Mouse (Mus musculus) embryonic facial prominence, embryonic 15.5 days (tissue): ENCODE results near the gene St6galnac6. TPM values are rescaled to one million over a fixed set of nuclear protein-coding genes. Genes with fewer than 3 reads are reported as not detected.

Experiments
- ATAC-seq: fragments of 200-750 bp; cut with Nextera tagmentation; 2 replicates; pipeline ENCODE4 v1.8.0; 2017; ENCODE audit warnings: low read depth, moderate TSS enrichment; ENCODE audit not compliant: insufficient number of reproducible peaks, low FRiP score, low TSS enrichment
- H3K27ac ChIP-seq: fragments of 300-500 bp; sonication (generic); replicated peaks from 2 replicates; pipeline ENCODE4 v1.5.1; 2015; ENCODE audit warnings: mild to moderate bottlenecking, inconsistent platforms
- H3K27me3 ChIP-seq: fragments of 300-500 bp; sonication (generic); 2 replicates; pipeline ENCODE4 v1.6.1; 2015; ENCODE audit warnings: inconsistent platforms
- H3K36me3 ChIP-seq: fragments of 300-500 bp; sonication (generic); 2 replicates; pipeline ENCODE4 v1.6.1; 2015; ENCODE audit warnings: mild to moderate bottlenecking, inconsistent platforms
- H3K4me1 ChIP-seq: fragments of 300-500 bp; sonication (generic); 2 replicates; pipeline ENCODE4 v1.6.1; 2015; ENCODE audit warnings: inconsistent platforms
- H3K4me2 ChIP-seq: fragments of 300-500 bp; sonication (generic); replicated peaks from 2 replicates; pipeline ENCODE4 v1.6.1; 2015; ENCODE audit warnings: mild to moderate bottlenecking, inconsistent platforms
- H3K4me3 ChIP-seq: fragments of 300-500 bp; sonication (generic); replicated peaks from 2 replicates; pipeline ENCODE4 v1.5.1; 2015; ENCODE audit warnings: mild to moderate bottlenecking, inconsistent platforms
- H3K9ac ChIP-seq: fragments of 300-500 bp; sonication (generic); 2 replicates; pipeline ENCODE4 v1.6.1; 2015; ENCODE audit warnings: inconsistent platforms
- H3K9me3 ChIP-seq: fragments of 300-500 bp; sonication (generic); replicated peaks from 2 replicates; pipeline ENCODE4 v1.6.1; 2016; ENCODE audit warnings: inconsistent platforms
- WGBS: fragments of 180-500 bp; shearing (Covaris S2); methylation state at CpG from one replicate; pipeline ENCODE4 v1.1.7; 2015; 5-methylcytosine and 5-hydroxymethylcytosine counted together
- polyA plus RNA-seq: library from polyadenylated mRNA; unstranded; fragments of >200 nt; fragmentation: Nextera tagmentation; extraction: Ambion mirVana; gene quantifications from 2 replicates; pipeline ENCODE4 v1.2.1, GENCODE M21; 2015

Gene St6galnac6
- 26.9 and 27.7 TPM in 2 replicates for polyA plus RNA-seq

- ATAC-seq: no peak
- Histone ChIP-seq H3K9ac (no peak within 1 kb of the TSS), H3K9me3 (no peaks in the 10 kb centered on the region), H3K4me2 (no peak within 1 kb of the TSS), H3K4me3 (no peak within 1 kb of the TSS), H3K27me3 (no peaks in the 10 kb centered on the region), H3K4me1 (peaks cover 16% of the 10 kb centered on the region), H3K36me3 (peaks cover 23% of the 10 kb centered on the region), H3K27ac (no peak within 1 kb of the TSS)
- 93% methylated on average over 3 of the region's 3 CpGs for WGBS
Measured at GRCm38 (mm10) chr2:32599409-32599808, at the start of gene St6galnac6. St6galnac6 (plus strand) TSS chr2:32599709.

- Histone ChIP-seq H3K27me3 (no peaks in the 10 kb centered on the region), H3K9me3 (no peaks in the 10 kb centered on the region), H3K4me1 (peaks cover 70% of the 10 kb centered on the region), H3K4me3 (no peak overlapping the region), H3K27ac (peak overlapping the region; percentile 97), H3K36me3 (peaks cover 2% of the 10 kb centered on the region; the same call in 1 of the 2 replicates), H3K4me2 (peak overlapping the region; percentile 19; the same call in 1 of the 2 replicates), H3K9ac (no peak overlapping the region)
- ATAC-seq: peak; percentile 90
- WGBS: 21% methylated on average over 6 of the region's 6 CpGs
Measured at GRCm38 (mm10) chr2:32549764-32550163, 49.7 kb upstream of the St6galnac6 start.

GRCm38 (mm10) chr2:32551236-32551635 is 48.3 kb upstream of the St6galnac6 start:
- WGBS: 68% methylated on average over 5 of the region's 5 CpGs
- Histone ChIP-seq H3K27me3 (no peaks in the 10 kb centered on the region), H3K4me1 (peaks cover 77% of the 10 kb centered on the region), H3K4me2 (no peak overlapping the region), H3K4me3 (no peak overlapping the region), H3K9me3 (no peaks in the 10 kb centered on the region), H3K27ac (peak overlapping the region; percentile 97), H3K36me3 (no peaks in the 10 kb centered on the region), H3K9ac (no peak overlapping the region)
- ATAC-seq: no peak

GRCm38 (mm10) chr2:32553592-32554148 is 45.8 kb upstream of the St6galnac6 start:
- ATAC-seq: no peak
- Histone ChIP-seq H3K9me3 (no peaks in the 10 kb centered on the region), H3K4me1 (peaks cover 79% of the 10 kb centered on the region), H3K27me3 (no peaks in the 10 kb centered on the region), H3K9ac (no peak overlapping the region), H3K36me3 (no peaks in the 10 kb centered on the region; the same call in 1 of the 2 replicates), H3K27ac (no peak overlapping the region), H3K4me3 (no peak overlapping the region), H3K4me2 (no peak overlapping the region)
- WGBS: 80% methylated on average over 7 of the region's 7 CpGs

- Histone ChIP-seq H3K4me3 (no peak overlapping the region), H3K9me3 (no peaks in the 10 kb centered on the region), H3K4me2 (no peak overlapping the region), H3K4me1 (peaks cover 68% of the 10 kb centered on the region), H3K27ac (peak overlapping the region; percentile 71), H3K9ac (no peak overlapping the region), H3K36me3 (peaks cover 16% of the 10 kb centered on the region), H3K27me3 (no peaks in the 10 kb centered on the region)
- WGBS: 18% methylated on average over 4 of the region's 4 CpGs
- ATAC-seq: peak; percentile 44
Measured at GRCm38 (mm10) chr2:32555484-32555883, 44.0 kb upstream of the St6galnac6 start.

- 0 out of 2 replicates have a peak, but pooled peaks have one; percentile 17 for ATAC-seq
- H3K4me2 ChIP-seq: no peak overlapping the region
- H3K9ac ChIP-seq: no peak overlapping the region
- no peaks in the 10 kb centered on the region for H3K9me3 ChIP-seq
- peak overlapping the region; percentile 71 for H3K27ac ChIP-seq
- H3K36me3 ChIP-seq: peaks cover 17% of the 10 kb centered on the region
- H3K27me3 ChIP-seq: no peaks in the 10 kb centered on the region
- no peak overlapping the region for H3K4me3 ChIP-seq
- peaks cover 62% of the 10 kb centered on the region for H3K4me1 ChIP-seq
- WGBS: 60% methylated on average over 7 of the region's 7 CpGs
Measured at GRCm38 (mm10) chr2:32556019-32556418, 43.5 kb upstream of the St6galnac6 start.

- Histone ChIP-seq H3K4me1 (peaks cover 41% of the 10 kb centered on the region), H3K27ac (peak overlapping the region; percentile 11; the same call in 1 of the 2 replicates), H3K9ac (no peak overlapping the region), H3K36me3 (peaks cover 46% of the 10 kb centered on the region), H3K4me2 (no peak overlapping the region), H3K9me3 (no peaks in the 10 kb centered on the region), H3K27me3 (no peaks in the 10 kb centered on the region), H3K4me3 (no peak overlapping the region)
- ATAC-seq: no peak
- 27% methylated on average over 5 of the region's 5 CpGs for WGBS
Measured at GRCm38 (mm10) chr2:32559570-32559969, 39.9 kb upstream of the St6galnac6 start.

GRCm38 (mm10) chr2:32566536-32567063 is 32.9 kb upstream of the St6galnac6 start:
- no peak for ATAC-seq
- H3K27ac ChIP-seq: no peak overlapping the region
- 39% methylated on average over 4 of the region's 4 CpGs for WGBS

GRCm38 (mm10) chr2:32568149-32568548 is 31.4 kb upstream of the St6galnac6 start:
- WGBS: 72% methylated on average over 5 of the region's 5 CpGs
- ATAC-seq: no peak
- peaks cover 63% of the 10 kb centered on the region for H3K36me3 ChIP-seq
- no peak overlapping the region for H3K27ac ChIP-seq
- no peaks in the 10 kb centered on the region for H3K9me3 ChIP-seq
- H3K4me3 ChIP-seq: no peak overlapping the region
- peaks cover 12% of the 10 kb centered on the region for H3K4me1 ChIP-seq
- H3K27me3 ChIP-seq: no peaks in the 10 kb centered on the region
- H3K9ac ChIP-seq: no peak overlapping the region
- no peak overlapping the region for H3K4me2 ChIP-seq

More at GRCm38 (mm10) chr2:32566536-32567063, 32.9 kb upstream of the St6galnac6 start:
- Histone ChIP-seq H3K4me2 (no peak overlapping the region), H3K36me3 (peaks cover 70% of the 10 kb centered on the region), H3K27me3 (no peaks in the 10 kb centered on the region), H3K4me3 (no peak overlapping the region), H3K4me1 (peaks cover 5% of the 10 kb centered on the region), H3K9ac (no peak overlapping the region), H3K9me3 (no peaks in the 10 kb centered on the region)

GRCm38 (mm10) chr2:32568941-32569340 is 30.6 kb upstream of the St6galnac6 start:
- H3K36me3 ChIP-seq: peaks cover 60% of the 10 kb centered on the region
- H3K27me3 ChIP-seq: no peaks in the 10 kb centered on the region
- H3K27ac ChIP-seq: no peak overlapping the region
- no peak for ATAC-seq
- H3K9me3 ChIP-seq: no peaks in the 10 kb centered on the region
- no peak overlapping the region for H3K9ac ChIP-seq
- no peak overlapping the region for H3K4me2 ChIP-seq
- H3K4me1 ChIP-seq: peaks cover 12% of the 10 kb centered on the region
- 88% methylated on average over 3 of the region's 3 CpGs for WGBS
- no peak overlapping the region for H3K4me3 ChIP-seq

- Histone ChIP-seq H3K4me1 (peaks cover 25% of the 10 kb centered on the region), H3K27ac (peak within 1 kb of the TSS; percentile 66), H3K27me3 (no peaks in the 10 kb centered on the region), H3K4me3 (peak within 1 kb of the TSS; percentile 86), H3K36me3 (peaks cover 41% of the 10 kb centered on the region), H3K9ac (peak within 1 kb of the TSS; percentile 69), H3K4me2 (peak within 1 kb of the TSS; percentile 89), H3K9me3 (no peaks in the 10 kb centered on the region)
- 2% methylated on average over 36 of the region's 36 CpGs for whole genome bisulfite sequencing
- ATAC-seq: peak; percentile 81
Measured at GRCm38 (mm10) chr2:32570698-32571494, 28.6 kb upstream of the St6galnac6 start, which contains the start of gene Dpm2. Dpm2 (plus strand) TSS chr2:32570858.
